Mouse (Mus musculus): Measurements from ENCODE around the gene Rad50. TPM values are rescaled to one million over a fixed set of nuclear protein-coding genes. Genes with fewer than 3 reads are reported as not detected.

Gene Rad50
- polyA plus RNA-seq, 1 experiment from 2014 or later = 15.7 TPM

DNA sequence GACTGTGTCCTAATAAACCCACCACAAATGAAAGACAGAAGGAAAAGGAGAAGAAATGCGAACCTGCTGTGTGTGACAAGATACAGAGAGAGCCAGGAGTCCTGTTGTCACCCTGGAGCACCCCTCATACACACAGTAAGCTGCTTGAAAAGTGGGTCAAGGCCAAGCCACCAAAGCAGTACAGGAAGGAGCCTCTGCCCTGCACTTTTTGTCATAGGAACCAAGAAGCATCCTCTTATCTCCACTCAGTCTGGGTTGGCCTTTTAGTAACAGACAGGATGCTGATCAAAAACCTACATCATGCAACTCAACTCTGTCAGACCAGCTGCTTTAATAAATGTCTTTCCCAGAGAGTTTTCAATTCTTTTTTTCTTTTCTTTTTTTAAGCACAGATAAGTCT is 12.6 kb upstream of the Rad50 start:
- Histone ChIP-seq H3K36me3 (ENCODE audit: control insufficient read depth, insufficient read depth, low read length) (no peaks in the 10 kb centered on the region), H3K4me2 (replicated peaks; ENCODE audit: low read depth) (no peak overlapping the region), H3K4me3 (ENCODE audit: low read depth, low read length) (no peak overlapping the region), H3K4me1 (replicated peaks; ENCODE audit: control insufficient read depth, insufficient read depth) (no peaks in the 10 kb centered on the region), H3K9me3 (ENCODE audit: control insufficient read depth, low read length) (no peaks in the 10 kb centered on the region), H3K9ac (ENCODE audit: low read length) (no peak overlapping the region), H3K27me3 (ENCODE audit: control insufficient read depth, insufficient read depth, low read length) (no peaks in the 10 kb centered on the region), H3K27ac (replicated peaks) (no peak overlapping the region)
- DNase-seq (ENCODE audit: low spot score) = no peak
- no peak for ATAC-seq (ENCODE audit: low FRiP score, low TSS enrichment)
- TF ChIP-seq CTCF (IDR thresholded peaks at IDR 0.05; ENCODE audit: low read depth) = no peak
- TF ChIP-seq EP300 (optimal IDR thresholded peaks at IDR 0.05) = no peak
- WGBS = 56% methylated on average over 1 of the region's 1 CpGs

- peak overlapping the region; percentile 91 for H3K4me2 ChIP-seq (replicated peaks; ENCODE audit: low read depth)
- no peak for DNase-seq (ENCODE audit: low spot score)
- no peaks in the 10 kb centered on the region for H3K27me3 ChIP-seq (ENCODE audit: control insufficient read depth, insufficient read depth, low read length)
- 83% methylated on average over 3 of the region's 3 CpGs for WGBS
- 0 out of 2 replicates have a peak, but pooled peaks cover 2% of the 10 kb centered on the region for H3K4me1 ChIP-seq (replicated peaks; ENCODE audit: control insufficient read depth, insufficient read depth)
- no peak overlapping the region for H3K27ac ChIP-seq (replicated peaks)
- TF ChIP-seq EP300 (optimal IDR thresholded peaks at IDR 0.05) (no peak), CTCF (IDR thresholded peaks at IDR 0.05; ENCODE audit: low read depth) (no peak)
- H3K4me3 ChIP-seq (ENCODE audit: low read depth, low read length) = peak overlapping the region; percentile 62
- ATAC-seq (ENCODE audit: low FRiP score, low TSS enrichment) = no peak
- H3K9ac ChIP-seq (ENCODE audit: low read length) = no peak overlapping the region
- H3K36me3 ChIP-seq (ENCODE audit: control insufficient read depth, insufficient read depth, low read length) = no peaks in the 10 kb centered on the region
- H3K9me3 ChIP-seq (ENCODE audit: control insufficient read depth, low read length) = no peaks in the 10 kb centered on the region
Observed at GRCm38 (mm10) chr11:53707718-53708009, 545 bp upstream of the Rad50 start.

GRCm38 (mm10) chr11:53706236-53706933 is 734 bp downstream of the Rad50 start:
- Histone ChIP-seq H3K27ac (replicated peaks) (peak overlapping the region; percentile 85), H3K27me3 (ENCODE audit: control insufficient read depth, insufficient read depth, low read length) (no peaks in the 10 kb centered on the region), H3K4me2 (replicated peaks; ENCODE audit: low read depth) (peak overlapping the region; percentile 91), H3K9me3 (ENCODE audit: control insufficient read depth, low read length) (no peaks in the 10 kb centered on the region), H3K9ac (ENCODE audit: low read length) (peak overlapping the region; percentile 80), H3K4me1 (replicated peaks; ENCODE audit: control insufficient read depth, insufficient read depth) (0 out of 2 replicates have a peak, but pooled peaks cover 2% of the 10 kb centered on the region), H3K36me3 (ENCODE audit: control insufficient read depth, insufficient read depth, low read length) (0 out of 2 replicates have a peak, but pooled peaks cover 2% of the 10 kb centered on the region), H3K4me3 (ENCODE audit: low read depth, low read length) (peak overlapping the region; percentile 62)
- DNase-seq (ENCODE audit: low spot score) (peak; percentile 74), ATAC-seq (ENCODE audit: low FRiP score, low TSS enrichment) (peak; percentile 72)
- WGBS = 5% methylated on average over 29 of the region's 29 CpGs
- TF ChIP-seq EP300 (optimal IDR thresholded peaks at IDR 0.05) = no peak
- TF ChIP-seq CTCF (IDR thresholded peaks at IDR 0.05; ENCODE audit: low read depth) = peak; percentile 10; the same call in 1 of the 2 replicates

DNA sequence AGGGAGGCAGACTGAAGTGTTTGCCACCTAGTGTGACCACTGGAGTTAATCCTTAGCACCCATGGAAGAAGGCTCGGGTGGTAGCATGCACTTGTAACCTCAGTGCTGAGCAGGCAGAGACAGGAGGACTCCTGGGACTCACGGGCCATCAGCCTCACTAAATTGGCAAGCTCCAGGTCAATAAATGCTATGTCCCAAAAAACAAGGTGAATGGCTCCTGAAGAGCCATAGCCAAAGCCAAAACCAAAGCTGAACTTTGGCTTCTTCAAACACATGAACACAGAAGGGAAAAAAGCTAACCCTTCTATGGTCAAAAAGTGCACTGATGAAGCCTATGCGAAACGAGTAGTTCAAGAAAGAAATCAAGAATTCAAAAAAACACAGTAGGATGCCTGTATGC is 7.8 kb downstream of the Rad50 start:
- no peaks in the 10 kb centered on the region for H3K27me3 ChIP-seq (ENCODE audit: control insufficient read depth, insufficient read depth, low read length)
- no peaks in the 10 kb centered on the region for H3K4me1 ChIP-seq (replicated peaks; ENCODE audit: control insufficient read depth, insufficient read depth)
- peaks cover 7% of the 10 kb centered on the region; the same call in 1 of the 2 replicates for H3K36me3 ChIP-seq (ENCODE audit: control insufficient read depth, insufficient read depth, low read length)
- H3K27ac ChIP-seq (replicated peaks) = no peak overlapping the region
- TF ChIP-seq CTCF (IDR thresholded peaks at IDR 0.05; ENCODE audit: low read depth) (no peak), EP300 (optimal IDR thresholded peaks at IDR 0.05) (no peak)
- 87% methylated on average over 4 of the region's 4 CpGs for WGBS
- no peak for ATAC-seq (ENCODE audit: low FRiP score, low TSS enrichment)
- H3K4me3 ChIP-seq (ENCODE audit: low read depth, low read length) = no peak overlapping the region
- H3K4me2 ChIP-seq (replicated peaks; ENCODE audit: low read depth) = no peak overlapping the region
- no peak overlapping the region for H3K9ac ChIP-seq (ENCODE audit: low read length)
- H3K9me3 ChIP-seq (ENCODE audit: control insufficient read depth, low read length) = no peaks in the 10 kb centered on the region
- DNase-seq (ENCODE audit: low spot score) = no peak

DNA sequence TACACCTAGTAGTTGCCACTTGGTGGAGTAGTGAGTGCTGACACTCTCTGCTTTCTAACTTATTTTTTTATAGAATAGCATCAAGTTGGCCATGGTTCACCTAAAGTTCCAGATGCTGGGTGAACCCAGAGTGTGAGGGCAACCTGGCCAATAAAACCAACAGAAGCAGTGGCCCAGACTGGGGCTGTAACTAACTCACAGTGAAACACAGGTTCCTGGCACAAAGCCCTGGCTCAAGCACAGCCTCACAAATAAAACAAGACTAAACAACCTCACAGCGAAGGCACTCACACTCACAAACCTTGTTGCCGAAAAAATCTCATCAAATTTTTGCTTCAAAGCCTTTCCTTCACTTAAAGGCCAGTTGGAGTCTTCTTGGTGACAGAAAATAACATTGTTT is 8.6 kb downstream of the Rad50 start:
- DNase-seq (ENCODE audit: low spot score) = no peak
- Histone ChIP-seq H3K27ac (replicated peaks) (no peak overlapping the region), H3K36me3 (ENCODE audit: control insufficient read depth, insufficient read depth, low read length) (peaks cover 7% of the 10 kb centered on the region; the same call in 1 of the 2 replicates), H3K4me2 (replicated peaks; ENCODE audit: low read depth) (no peak overlapping the region), H3K9me3 (ENCODE audit: control insufficient read depth, low read length) (no peaks in the 10 kb centered on the region), H3K27me3 (ENCODE audit: control insufficient read depth, insufficient read depth, low read length) (no peaks in the 10 kb centered on the region), H3K4me3 (ENCODE audit: low read depth, low read length) (no peak overlapping the region), H3K9ac (ENCODE audit: low read length) (no peak overlapping the region), H3K4me1 (replicated peaks; ENCODE audit: control insufficient read depth, insufficient read depth) (no peaks in the 10 kb centered on the region)
- ATAC-seq (ENCODE audit: low FRiP score, low TSS enrichment) = no peak
- TF ChIP-seq CTCF (IDR thresholded peaks at IDR 0.05; ENCODE audit: low read depth) (no peak), EP300 (optimal IDR thresholded peaks at IDR 0.05) (no peak)
- WGBS = 85% methylated on average over 2 of the region's 2 CpGs

DNA sequence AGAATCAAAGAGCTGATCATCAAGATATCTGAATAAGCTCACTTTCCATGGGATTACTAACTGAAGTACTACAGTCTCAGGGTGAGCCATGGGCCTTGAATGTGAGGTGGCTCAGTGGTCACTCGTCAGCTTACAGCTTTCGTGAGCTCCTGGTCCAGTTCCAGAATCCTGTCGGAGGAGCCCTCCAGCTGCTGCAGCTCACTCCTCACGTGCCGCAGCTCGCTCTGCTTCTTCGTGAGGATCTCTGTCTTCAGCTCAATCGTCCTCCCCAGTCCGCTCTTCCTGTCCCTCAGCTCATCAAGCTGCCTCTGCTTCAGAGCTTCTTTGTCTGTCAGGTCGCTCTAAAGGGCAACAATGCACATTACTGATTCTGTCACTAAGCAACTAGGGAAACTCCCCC is 15.1 kb downstream of the Rad50 start:
- no peaks in the 10 kb centered on the region for H3K27me3 ChIP-seq (ENCODE audit: control insufficient read depth, insufficient read depth, low read length)
- TF ChIP-seq CTCF (IDR thresholded peaks at IDR 0.05; ENCODE audit: low read depth) (no peak), EP300 (optimal IDR thresholded peaks at IDR 0.05) (no peak)
- no peaks in the 10 kb centered on the region for H3K9me3 ChIP-seq (ENCODE audit: control insufficient read depth, low read length)
- 65% methylated on average over 10 of the region's 10 CpGs for WGBS
- peaks cover 11% of the 10 kb centered on the region for H3K36me3 ChIP-seq (ENCODE audit: control insufficient read depth, insufficient read depth, low read length)
- H3K4me3 ChIP-seq (ENCODE audit: low read depth, low read length) = no peak overlapping the region
- H3K9ac ChIP-seq (ENCODE audit: low read length) = no peak overlapping the region
- DNase-seq (ENCODE audit: low spot score) (no peak), ATAC-seq (ENCODE audit: low FRiP score, low TSS enrichment) (no peak)
- no peaks in the 10 kb centered on the region for H3K4me1 ChIP-seq (replicated peaks; ENCODE audit: control insufficient read depth, insufficient read depth)
- no peak overlapping the region for H3K27ac ChIP-seq (replicated peaks)
- H3K4me2 ChIP-seq (replicated peaks; ENCODE audit: low read depth) = no peak overlapping the region

Measured in stomach, postnatal 0 days (tissue).